Mouse (Mus musculus): ENCODE measurements around the gene Slc16a12.
A peak's percentile ranks its signal among the peaks of the same experiment; 100 is the strongest.
"Not testable (repeated sequence)": the region's sequence is repeated elsewhere in the genome, so short reads cannot be mapped to it uniquely, and the experiment has no call there.

Slc16a12 gene

GRCm38 (mm10) chr19:34746688-34747504 lies at the start of gene Slc16a12:
Gene Slc16a12 (minus strand): TSS chr19:34747289.
- peak; percentile 51 to 71 for DNase-seq

GRCm38 (mm10) chr19:34796396-34796795 lies 49.3 kb upstream of the Slc16a12 start:
- no peak for DNase-seq

GRCm38 (mm10) chr19:34782491-34782890 lies 35.4 kb upstream of the Slc16a12 start:
- DNase-seq, result no peak

- no peak for DNase-seq
Observed at GRCm38 (mm10) chr19:34778993-34779392, 31.9 kb upstream of the Slc16a12 start.

GRCm38 (mm10) chr19:34778098-34778497 lies 31.0 kb upstream of the Slc16a12 start:
- no peak for DNase-seq

- peak in 1 of 2 experiments; percentile 73 for DNase-seq
Observed at GRCm38 (mm10) chr19:34772775-34773174, 25.7 kb upstream of the Slc16a12 start.

- no peak for DNase-seq
Observed at GRCm38 (mm10) chr19:34770764-34771163, 23.7 kb upstream of the Slc16a12 start.

- DNase-seq, result peak in 1 of 2 experiments; percentile 31
Observed at GRCm38 (mm10) chr19:34758754-34759153, 11.7 kb upstream of the Slc16a12 start.

GRCm38 (mm10) chr19:34756561-34757240 lies 9.6 kb upstream of the Slc16a12 start:
- no peak for DNase-seq

GRCm38 (mm10) chr19:34755680-34756079 lies 8.6 kb upstream of the Slc16a12 start:
- DNase-seq, result no peak

- peak in 1 of 2 experiments; percentile 20 for DNase-seq
Observed at GRCm38 (mm10) chr19:34753243-34753642, 6.2 kb upstream of the Slc16a12 start.

- DNase-seq, result peak in 1 of 2 experiments; percentile 20
Observed at GRCm38 (mm10) chr19:34752391-34753092, 5.5 kb upstream of the Slc16a12 start.

- DNase-seq, result peak in 1 of 2 experiments; percentile 36
Observed at GRCm38 (mm10) chr19:34751150-34751549, 4.1 kb upstream of the Slc16a12 start.

- DNase-seq, result no peak
Observed at GRCm38 (mm10) chr19:34748992-34749391, 1.9 kb upstream of the Slc16a12 start.

- not testable (repeated sequence) for DNase-seq
Observed at GRCm38 (mm10) chr19:34747969-34748368, 880 bp upstream of the Slc16a12 start.

GRCm38 (mm10) chr19:34746201-34746600 lies 888 bp downstream of the Slc16a12 start:
- no peak for DNase-seq

GRCm38 (mm10) chr19:34745012-34745411 lies 2.1 kb downstream of the Slc16a12 start:
- DNase-seq, result no peak

- DNase-seq, result no peak
Observed at GRCm38 (mm10) chr19:34737916-34738315, 9.2 kb downstream of the Slc16a12 start.

- DNase-seq, result no peak
Observed at GRCm38 (mm10) chr19:34735900-34736299, 11.2 kb downstream of the Slc16a12 start.

GRCm38 (mm10) chr19:34733020-34733419 lies 14.1 kb downstream of the Slc16a12 start:
- peak in 1 of 2 experiments; percentile 56 for DNase-seq

GRCm38 (mm10) chr19:34731356-34731755 lies 15.7 kb downstream of the Slc16a12 start:
- no peak for DNase-seq

- DNase-seq, result no peak
Observed at GRCm38 (mm10) chr19:34730584-34730983, 16.5 kb downstream of the Slc16a12 start.

GRCm38 (mm10) chr19:34729505-34729904 lies 17.6 kb downstream of the Slc16a12 start:
- no peak for DNase-seq

Measured in lung, postnatal 4 days (tissue).